ENCODE assay signal across 8 mouse cellular contexts in the genomic region with DNA sequence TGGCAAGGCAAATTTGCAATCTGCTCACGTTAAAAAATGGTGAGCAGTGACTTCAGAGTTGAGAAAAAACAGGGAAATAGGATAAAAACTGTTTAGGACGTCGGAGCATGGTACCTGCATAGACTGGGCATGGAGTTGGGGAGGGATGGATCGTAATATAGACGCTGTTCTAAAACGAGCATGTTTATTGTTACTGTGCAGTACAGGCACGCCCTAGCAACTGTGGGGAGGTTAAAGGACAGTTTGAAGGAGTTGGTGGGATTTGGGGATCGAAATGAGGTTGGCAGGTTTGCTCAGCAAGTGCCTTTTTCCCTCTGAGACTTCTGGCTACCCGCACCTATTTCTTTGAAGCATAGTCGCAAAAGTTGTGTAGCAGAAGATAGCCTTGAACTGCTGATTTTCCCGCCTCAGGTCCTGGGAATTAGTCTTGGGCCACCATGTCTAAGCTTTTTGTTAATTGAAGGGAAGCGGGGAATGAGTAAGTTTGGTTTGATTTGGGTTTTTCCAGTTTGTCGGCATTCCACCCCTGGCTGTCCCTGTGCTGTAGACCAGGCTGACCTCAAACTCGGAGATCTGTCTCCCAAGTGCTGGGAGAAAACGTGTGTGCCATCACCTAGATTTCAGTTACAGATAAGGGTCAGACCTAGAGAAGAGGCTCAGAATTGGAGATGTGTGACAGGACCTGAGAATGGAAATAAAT. TPM values are rescaled to one million over a fixed set of nuclear protein-coding genes. Genes with fewer than 3 reads are reported as not detected.
DNase-seq lines count a peak whose midpoint lies in the region; ATAC-seq and TF ChIP-seq lines count a peak whose summit lies in the region.

No protein-coding gene starts in this region.

- TF ChIP-seq CTCF in left cerebral cortex, adult 2 months (IDR thresholded peaks at IDR 0.05): no peak; the same call in 1 of the 2 replicates

- H3K4me3 ChIP-seq in left cerebral cortex, adult 2 months: peak overlapping the region; percentile 85
- H3K4me3 ChIP-seq in hindbrain, embryonic 14.5 days (replicated peaks; ENCODE audit: low read length): peak overlapping the region; percentile 77
- peak overlapping the region; percentile 97 for H3K4me3 ChIP-seq in midbrain, embryonic 11.5 days (ENCODE audit: low read depth, low read length)

- H3K9me3 ChIP-seq in hindbrain, embryonic 14.5 days (ENCODE audit: control insufficient read depth, low read length): no peaks in the 10 kb centered on the region
- no peaks in the 10 kb centered on the region for H3K9me3 ChIP-seq in midbrain, embryonic 11.5 days (ENCODE audit: control insufficient read depth, low read length)

- H3K4me2 ChIP-seq in hindbrain, embryonic 14.5 days (replicated peaks): peak overlapping the region; percentile 91
- H3K4me2 ChIP-seq in midbrain, embryonic 11.5 days: peak overlapping the region; percentile 85

- no peak for DNase-seq in left cerebral cortex, adult 2 months (ENCODE audit: extremely low spot score in 1 of 2, low spot score in 2 of 2)
- DNase-seq in left cerebral cortex, adult 9 months (ENCODE audit: low spot score in 2 of 2): no peak
- no peak for DNase-seq in hindbrain, embryonic 14.5 days (ENCODE audit: low spot score)
- peak; percentile 84 for DNase-seq in midbrain, embryonic 11.5 days (ENCODE audit: low spot score, missing footprints)
- DNase-seq in left cerebral cortex, postnatal 25 days (ENCODE audit: low spot score in 2 of 2): no peak
- no peak for DNase-seq in layer of hippocampus, adult 18-20 months (ENCODE audit: low spot score in 2 of 2)
- DNase-seq in cerebellum, postnatal 25 days: no peak

- intact Hi-C loops in left cerebral cortex, adult 2 months (cut with DNase I): loop anchor here (2.0 to 5.0 kb wide), 3 partner anchors 46 to 345 kb away; a partner anchor contains a TSS
- intact Hi-C loops in left cerebral cortex, postnatal 25 days (cut with DNase I): loop anchor here (5.0 kb wide), 1 partner anchor 345 kb away; a partner anchor contains a TSS

- WGBS in hindbrain, embryonic 14.5 days: 27% methylated on average over 15 of the region's 15 CpGs
- 32% methylated on average over 15 of the region's 15 CpGs for WGBS in midbrain, embryonic 11.5 days

- peak overlapping the region; percentile 93 for H3K27ac ChIP-seq in left cerebral cortex, adult 2 months
- peak overlapping the region; percentile 92 for H3K27ac ChIP-seq in hindbrain, embryonic 14.5 days
- H3K27ac ChIP-seq in midbrain, embryonic 11.5 days (ENCODE audit: low read depth, low read length): peak overlapping the region; percentile 40; the same call in 1 of the 2 replicates

- no peaks in the 10 kb centered on the region for H3K27me3 ChIP-seq in hindbrain, embryonic 14.5 days (ENCODE audit: control insufficient read depth, insufficient read depth, low read length)
- no peaks in the 10 kb centered on the region for H3K27me3 ChIP-seq in midbrain, embryonic 11.5 days (ENCODE audit: control insufficient read depth, insufficient read depth, low read length)

- ATAC-seq in common myeloid progenitor, adult 5-6 weeks (replicated peaks; ENCODE audit: low read depth, poor library complexity, severe bottlenecking): peak; percentile 14; the same call in 1 of the 2 replicates
- peak; percentile 60 for ATAC-seq in hindbrain, embryonic 14.5 days (ENCODE audit: low FRiP score)
- ATAC-seq in midbrain, embryonic 11.5 days (ENCODE audit: low FRiP score): no peak; the same call in 1 of the 2 replicates

- peak overlapping the region; percentile 70 for H3K9ac ChIP-seq in hindbrain, embryonic 14.5 days
- peak overlapping the region; percentile 93 for H3K9ac ChIP-seq in midbrain, embryonic 11.5 days (ENCODE audit: low read length)

- H3K4me1 ChIP-seq in hindbrain, embryonic 14.5 days (replicated peaks; ENCODE audit: control insufficient read depth, insufficient read depth, low read length): peaks cover 15% of the 10 kb centered on the region
- H3K4me1 ChIP-seq in midbrain, embryonic 11.5 days (ENCODE audit: control insufficient read depth, insufficient read depth, low read length): peaks cover 12% of the 10 kb centered on the region; the same call in 1 of the 2 replicates

- no peaks in the 10 kb centered on the region for H3K36me3 ChIP-seq in hindbrain, embryonic 14.5 days (replicated peaks; ENCODE audit: control insufficient read depth, insufficient read depth)
- peaks cover 2% of the 10 kb centered on the region; the same call in 1 of the 2 replicates for H3K36me3 ChIP-seq in midbrain, embryonic 11.5 days (ENCODE audit: control insufficient read depth, insufficient read depth, low read length)

RNA-seq across cellular contexts. Expression of a gene that starts 0.7 kb away (rescaled TPM):
- total RNA-seq in left cerebral cortex, adult 2 months (2021): 10 to 100 TPM; 67.6 to 69.0 TPM
- total RNA-seq in common myeloid progenitor, adult 5-6 weeks (2017): 204 and 227 TPM in 2 replicates
- 117 and 119 TPM in 2 replicates for polyA plus RNA-seq in hindbrain, embryonic 14.5 days (2014; fragmentation: Nextera tagmentation; extraction: Ambion mirVana)
- polyA plus RNA-seq in midbrain, embryonic 11.5 days (2014; fragmentation: Nextera tagmentation; extraction: Ambion mirVana): 157 and 169 TPM in 2 replicates
- 10 to 100 TPM; 62.7 to 64.3 TPM for total RNA-seq in left cerebral cortex, postnatal 25 days (2021)
- 10 to 100 TPM; 64.0 to 64.6 TPM for total RNA-seq in layer of hippocampus, adult 18-20 months (2021)

RNA-seq across cellular contexts. Expression of a gene that starts 47.0 kb away (rescaled TPM):
- total RNA-seq in left cerebral cortex, adult 2 months (2021): 10 to 100 TPM; 35.8 to 36.2 TPM
- total RNA-seq in common myeloid progenitor, adult 5-6 weeks (2017): 7.8 and 11.7 TPM in 2 replicates
- polyA plus RNA-seq in hindbrain, embryonic 14.5 days (2014; fragmentation: Nextera tagmentation; extraction: Ambion mirVana): 8.6 and 8.7 TPM in 2 replicates
- 0.33 and 0.36 TPM in 2 replicates for polyA plus RNA-seq in midbrain, embryonic 11.5 days (2014; fragmentation: Nextera tagmentation; extraction: Ambion mirVana)
- 10 to 100 TPM; 39.1 to 40.7 TPM for total RNA-seq in left cerebral cortex, postnatal 25 days (2021)
- total RNA-seq in layer of hippocampus, adult 18-20 months (2021): 10 to 100 TPM; 40.4 to 41.6 TPM

Comparison
In these comparisons a context has a peak if more than half of its experiments do, and no peak if none do; other contexts are left out.
1. H3K27ac ChIP-seq: peak in every context shown above with its lines; median percentile 93 in left cerebral cortex, adult 2 months; 92 in hindbrain, embryonic 14.5 days; 40 in midbrain, embryonic 11.5 days.